Mouse (Mus musculus): ENCODE results near the gene Zzef1.
A peak's percentile ranks its signal among the peaks of the same experiment; 100 is the strongest.

- TF ChIP-seq CTCF (IDR thresholded peaks at IDR 0.05; ENCODE audit: control insufficient read depth, insufficient read depth, low read length) (peak; percentile 66), POLR2A (IDR thresholded peaks at IDR 0.05; ENCODE audit: borderline replicate concordance, control insufficient read depth, low read depth, low read length) (no peak)
These were observed 144.4 kb downstream of the Zzef1 start for GRCm38 (mm10) chr11:72940208-72941143.

All from bone marrow, adult 2 months (tissue).